Mouse (Mus musculus) limb, embryonic 15.5 days (tissue): ENCODE results near the gene Zswim1. TPM values are rescaled to one million over a fixed set of nuclear protein-coding genes. Genes with fewer than 3 reads are reported as not detected.
"Not testable (repeated sequence)": the region's sequence is repeated elsewhere in the genome, so short reads cannot be mapped to it uniquely, and the experiment has no call there.

Experiments used
- ATAC-seq: fragments of 200-750 bp; cut with Nextera tagmentation; 2 replicates; pipeline ENCODE4 v1.8.0; 2017; ENCODE audit warnings: low read depth, moderate TSS enrichment; ENCODE audit not compliant: insufficient number of reproducible peaks, low FRiP score, low TSS enrichment
- H3K27ac ChIP-seq: fragments of 300-500 bp; sonication (generic); 2 replicates; pipeline ENCODE4 v1.5.1; 2015; ENCODE audit warnings: moderate library complexity, mild to moderate bottlenecking, inconsistent platforms
- H3K27me3 ChIP-seq: fragments of 300-500 bp; sonication (generic); 2 replicates; pipeline ENCODE4 v1.6.1; 2015; ENCODE audit warnings: inconsistent platforms
- H3K36me3 ChIP-seq: fragments of 300-500 bp; sonication (generic); 2 replicates; pipeline ENCODE4 v1.6.1; 2015; ENCODE audit warnings: inconsistent platforms
- H3K4me1 ChIP-seq: fragments of 300-500 bp; sonication (generic); 2 replicates; pipeline ENCODE4 v1.6.1; 2015; ENCODE audit warnings: inconsistent platforms
- H3K4me2 ChIP-seq: fragments of 300-500 bp; sonication (generic); 2 replicates; pipeline ENCODE4 v1.6.1; 2015; ENCODE audit warnings: mild to moderate bottlenecking, inconsistent platforms
- H3K4me3 ChIP-seq: fragments of 300-500 bp; sonication (generic); 2 replicates; pipeline ENCODE4 v1.5.1; 2015; ENCODE audit warnings: mild to moderate bottlenecking, inconsistent platforms
- H3K9ac ChIP-seq: fragments of 300-500 bp; sonication (generic); 2 replicates; pipeline ENCODE4 v1.6.1; 2015; ENCODE audit warnings: inconsistent platforms
- H3K9me3 ChIP-seq: fragments of 300-500 bp; sonication (generic); 2 replicates; pipeline ENCODE4 v1.6.1; 2016; ENCODE audit warnings: inconsistent platforms
- WGBS: fragments of 180-500 bp; shearing (Covaris S2); methylation state at CpG from one replicate; pipeline ENCODE4 v1.1.7; 2015; 5-methylcytosine and 5-hydroxymethylcytosine counted together
- polyA plus RNA-seq: library from polyadenylated mRNA; unstranded; fragments of >200 nt; fragmentation: Nextera tagmentation; extraction: Ambion mirVana; gene quantifications from 2 replicates; pipeline ENCODE4 v1.2.1, GENCODE M21; 2015

The Zswim1 gene
- polyA plus RNA-seq, 1 experiment from 2014 or later: 19.4 TPM

GRCm38 (mm10) chr2:164832748-164833301, 10.3 kb downstream of the Zswim1 start, which contains the start of gene Ctsa:
Gene Ctsa, plus strand, starts transcription at chr2:164832873.
- H3K27ac ChIP-seq: peak within 1 kb of the TSS; percentile 89
- peaks cover 22% of the 10 kb centered on the region for H3K4me1 ChIP-seq
- H3K9ac ChIP-seq: peak within 1 kb of the TSS; percentile 82
- peak; percentile 37 for ATAC-seq
- peaks cover 25% of the 10 kb centered on the region for H3K36me3 ChIP-seq
- peak within 1 kb of the TSS; percentile 98 for H3K4me2 ChIP-seq
- under 1% methylated on average over 35 of the region's 35 CpGs for WGBS
- H3K4me3 ChIP-seq: peak within 1 kb of the TSS; percentile 75
- no peaks in the 10 kb centered on the region for H3K9me3 ChIP-seq
- H3K27me3 ChIP-seq: no peaks in the 10 kb centered on the region

GRCm38 (mm10) chr2:164833314-164833959, 11.0 kb downstream of the Zswim1 start, which contains the start of gene Neurl2:
Gene Neurl2, minus strand, starts transcription at chr2:164833456.
- peaks cover 25% of the 10 kb centered on the region for H3K36me3 ChIP-seq
- peak within 1 kb of the TSS; percentile 82 for H3K9ac ChIP-seq
- under 1% methylated on average over 31 of the region's 31 CpGs for WGBS
- H3K9me3 ChIP-seq: no peaks in the 10 kb centered on the region
- H3K4me1 ChIP-seq: peaks cover 22% of the 10 kb centered on the region
- no peaks in the 10 kb centered on the region for H3K27me3 ChIP-seq
- peak; percentile 70; the same call in 1 of the 2 replicates for ATAC-seq
- H3K27ac ChIP-seq: peak within 1 kb of the TSS; percentile 89
- peak within 1 kb of the TSS; percentile 75 for H3K4me3 ChIP-seq
- peak within 1 kb of the TSS; percentile 98 for H3K4me2 ChIP-seq

- Histone ChIP-seq H3K4me1 (peaks cover 22% of the 10 kb centered on the region), H3K27me3 (no peaks in the 10 kb centered on the region), H3K4me2 (peak overlapping the region; percentile 98), H3K36me3 (peaks cover 36% of the 10 kb centered on the region), H3K9ac (peak overlapping the region; percentile 82), H3K9me3 (no peaks in the 10 kb centered on the region), H3K27ac (no peak overlapping the region), H3K4me3 (peak overlapping the region; percentile 75)
- 40% methylated on average over 8 of the region's 8 CpGs for WGBS
- no peak for ATAC-seq
These were observed 12.0 kb downstream of the Zswim1 start for GRCm38 (mm10) chr2:164834531-164834930.

GRCm38 (mm10) chr2:164835164-164835563, 12.7 kb downstream of the Zswim1 start:
- H3K27me3 ChIP-seq: no peaks in the 10 kb centered on the region
- peaks cover 43% of the 10 kb centered on the region for H3K36me3 ChIP-seq
- H3K4me3 ChIP-seq: peak overlapping the region; percentile 75; the same call in 1 of the 2 replicates
- no peaks in the 10 kb centered on the region for H3K9me3 ChIP-seq
- H3K4me1 ChIP-seq: peaks cover 22% of the 10 kb centered on the region
- H3K4me2 ChIP-seq: 0 out of 2 replicates have a peak overlapping the region, but pooled peaks have one; percentile 98
- no peak overlapping the region for H3K9ac ChIP-seq
- WGBS: 93% methylated on average over 4 of the region's 4 CpGs
- ATAC-seq: no peak
- no peak overlapping the region for H3K27ac ChIP-seq

GRCm38 (mm10) chr2:164845782-164846181, 23.3 kb downstream of the Zswim1 start:
- 59% methylated on average over 3 of the region's 3 CpGs for WGBS
- H3K36me3 ChIP-seq: 0 out of 2 replicates have a peak, but pooled peaks cover 10% of the 10 kb centered on the region
- ATAC-seq: no peak
- no peak overlapping the region for H3K27ac ChIP-seq
- H3K9me3 ChIP-seq: no peaks in the 10 kb centered on the region
- no peaks in the 10 kb centered on the region for H3K4me1 ChIP-seq
- no peak overlapping the region for H3K4me3 ChIP-seq
- H3K27me3 ChIP-seq: no peaks in the 10 kb centered on the region
- H3K9ac ChIP-seq: no peak overlapping the region
- H3K4me2 ChIP-seq: no peak overlapping the region

- no peak overlapping the region for H3K27ac ChIP-seq
- 0 out of 2 replicates have a peak, but pooled peaks cover 10% of the 10 kb centered on the region for H3K36me3 ChIP-seq
- H3K4me3 ChIP-seq: no peak overlapping the region
- no peak for ATAC-seq
- H3K9ac ChIP-seq: no peak overlapping the region
- H3K9me3 ChIP-seq: no peaks in the 10 kb centered on the region
- H3K4me1 ChIP-seq: no peaks in the 10 kb centered on the region
- H3K27me3 ChIP-seq: peaks cover 11% of the 10 kb centered on the region
- no peak overlapping the region for H3K4me2 ChIP-seq
- WGBS: 83% methylated on average over 8 of the region's 8 CpGs
These were observed 27.6 kb downstream of the Zswim1 start for GRCm38 (mm10) chr2:164850061-164850460.

GRCm38 (mm10) chr2:164855572-164855971, 33.1 kb downstream of the Zswim1 start:
- H3K4me2 ChIP-seq, H3K4me3 ChIP-seq, H3K36me3 ChIP-seq, H3K9me3 ChIP-seq, H3K9ac ChIP-seq, H3K27ac ChIP-seq, ATAC-seq: not testable (repeated sequence)
- peaks cover 22% of the 10 kb centered on the region for H3K4me1 ChIP-seq
- peaks cover 53% of the 10 kb centered on the region for H3K27me3 ChIP-seq
- WGBS: 76% methylated on average over 5 of the region's 5 CpGs

GRCm38 (mm10) chr2:164856309-164857100, 34.0 kb downstream of the Zswim1 start:
- no peaks in the 10 kb centered on the region for H3K36me3 ChIP-seq
- peak overlapping the region; percentile 20; the same call in 1 of the 2 replicates for H3K9ac ChIP-seq
- peak overlapping the region; percentile 43 for H3K27ac ChIP-seq
- peaks cover 53% of the 10 kb centered on the region for H3K27me3 ChIP-seq
- peaks cover 23% of the 10 kb centered on the region for H3K4me1 ChIP-seq
- ATAC-seq: peak; percentile 36; the same call in 1 of the 2 replicates
- H3K9me3 ChIP-seq: no peaks in the 10 kb centered on the region
- H3K4me2 ChIP-seq: peak overlapping the region; percentile 98
- 1% methylated on average over 42 of the region's 42 CpGs for WGBS
- H3K4me3 ChIP-seq: peak overlapping the region; percentile 52

GRCm38 (mm10) chr2:164857101-164857821, 34.8 kb downstream of the Zswim1 start, which contains the start of gene Pltp:
Gene Pltp, minus strand, starts transcription at chr2:164857711.
- WGBS: under 1% methylated on average over 47 of the region's 47 CpGs
- H3K27me3 ChIP-seq: peaks cover 53% of the 10 kb centered on the region

GRCm38 (mm10) chr2:164857842-164858553, 35.5 kb downstream of the Zswim1 start:
- ATAC-seq: no peak
- Histone ChIP-seq H3K36me3 (no peaks in the 10 kb centered on the region), H3K27me3 (peaks cover 53% of the 10 kb centered on the region), H3K9ac (peak overlapping the region; percentile 37), H3K4me3 (peak overlapping the region; percentile 52), H3K4me1 (peaks cover 35% of the 10 kb centered on the region), H3K9me3 (no peaks in the 10 kb centered on the region), H3K27ac (peak overlapping the region; percentile 43; the same call in 1 of the 2 replicates), H3K4me2 (peak overlapping the region; percentile 98)
- WGBS: 4% methylated on average over 19 of the region's 19 CpGs

More at GRCm38 (mm10) chr2:164857101-164857821, 34.8 kb downstream of the Zswim1 start, which contains the start of gene Pltp:
- peaks cover 31% of the 10 kb centered on the region for H3K4me1 ChIP-seq
- no peaks in the 10 kb centered on the region for H3K9me3 ChIP-seq
- no peaks in the 10 kb centered on the region for H3K36me3 ChIP-seq
- peak within 1 kb of the TSS; percentile 98 for H3K4me2 ChIP-seq
- peak within 1 kb of the TSS; percentile 52 for H3K4me3 ChIP-seq
- H3K9ac ChIP-seq: peak within 1 kb of the TSS; percentile 37
- peak; percentile 46; the same call in 1 of the 2 replicates for ATAC-seq
- H3K27ac ChIP-seq: peak within 1 kb of the TSS; percentile 43
